ENCODE assay signal across 8 mouse cellular contexts in the genomic region with DNA sequence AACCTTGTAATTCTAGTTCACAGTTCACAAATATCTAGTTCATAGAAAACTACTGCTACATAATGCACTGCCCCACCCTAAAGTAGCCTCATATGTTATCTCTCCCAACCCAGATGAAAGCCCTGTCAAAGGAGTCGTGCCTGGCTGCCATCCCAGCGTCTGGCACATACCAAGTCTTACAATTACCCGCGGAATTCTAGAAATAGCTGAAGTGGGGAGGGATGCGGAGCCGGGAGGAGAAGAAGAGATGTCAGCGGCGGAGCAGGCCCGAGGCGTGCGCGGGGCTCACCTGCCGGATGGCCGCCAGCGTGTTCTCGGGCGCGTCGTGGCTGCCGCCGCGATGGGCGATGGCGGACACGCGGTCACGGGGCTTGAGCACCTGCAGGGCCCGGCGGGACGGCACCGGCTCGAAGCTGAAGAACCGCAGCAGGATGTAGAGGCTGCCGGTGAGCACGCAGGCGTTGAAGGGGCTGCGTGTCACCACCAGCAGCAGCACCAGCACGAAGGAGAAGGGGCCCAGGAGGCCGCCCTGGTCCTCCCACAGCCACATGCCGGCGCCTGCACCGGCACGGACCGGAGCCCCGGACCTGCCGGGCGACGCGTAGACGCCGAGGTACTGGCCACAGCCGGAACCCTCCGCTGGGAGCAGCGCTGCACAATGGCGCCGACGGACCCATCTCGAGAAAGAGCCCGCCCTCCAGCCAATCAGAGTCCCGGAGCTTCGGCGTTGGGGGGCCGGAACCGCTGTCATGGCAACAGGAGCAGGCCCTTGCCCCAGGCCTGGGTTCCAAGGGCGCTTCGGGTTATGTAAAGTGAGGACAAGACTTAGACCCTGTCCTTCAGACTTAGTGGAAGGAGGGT. TPM values are rescaled to one million over a fixed set of nuclear protein-coding genes. Genes with fewer than 3 reads are reported as not detected.
DNase-seq lines count a peak whose midpoint lies in the region; ATAC-seq and TF ChIP-seq lines count a peak whose summit lies in the region.

Gene Gde1 (minus strand): TSS at position 678 of the 861 bp plus-strand sequence.

- TF ChIP-seq CTCF in lung, postnatal 0 days (IDR thresholded peaks at IDR 0.05), result 0 out of 2 replicates have a peak, but pooled peaks have one; percentile 12

- peak within 1 kb of the TSS; percentile 95 for H3K27ac ChIP-seq in hindbrain, embryonic 10.5 days
- peak within 1 kb of the TSS; percentile 93 for H3K27ac ChIP-seq in lung, postnatal 0 days (ENCODE audit: low read length)

- peak within 1 kb of the TSS; percentile 81 for H3K4me2 ChIP-seq in lung, postnatal 0 days (replicated peaks; ENCODE audit: low read depth, low read length)

- H3K36me3 ChIP-seq in hindbrain, embryonic 10.5 days, result peaks cover 25% of the 10 kb centered on the region
- H3K36me3 ChIP-seq in lung, postnatal 0 days (ENCODE audit: insufficient read depth, low read length), result no peaks in the 10 kb centered on the region

- H3K27me3 ChIP-seq in hindbrain, embryonic 10.5 days (ENCODE audit: insufficient read depth, poor library complexity, severe bottlenecking), result peaks cover 5% of the 10 kb centered on the region; the same call in 1 of the 2 replicates
- no peaks in the 10 kb centered on the region for H3K27me3 ChIP-seq in lung, postnatal 0 days (replicated peaks; ENCODE audit: insufficient read depth, low read length)

- peaks cover 35% of the 10 kb centered on the region for H3K4me1 ChIP-seq in hindbrain, embryonic 10.5 days (replicated peaks)
- H3K4me1 ChIP-seq in lung, postnatal 0 days (ENCODE audit: insufficient read depth, low read depth, low read length), result peaks cover 14% of the 10 kb centered on the region; the same call in 1 of the 2 replicates

- ATAC-seq in frontal cortex, adult (ENCODE audit: low TSS enrichment), result peak; percentile 95
- peak; percentile 86 for ATAC-seq in lung, postnatal 0 days

- peak within 1 kb of the TSS; percentile 82 for H3K9ac ChIP-seq in lung, postnatal 0 days (replicated peaks; ENCODE audit: low read depth)

- DNase-seq in MEL-GATA-1-ER (ENCODE audit: extremely low read depth, low read depth), result peak; percentile 62
- DNase-seq in cerebellum, adult 8-10 months, result peak; percentile 92
- peak; percentile 95 for DNase-seq in hindbrain, embryonic 10.5 days (ENCODE audit: low spot score)
- peak; percentile 93 for DNase-seq in layer of hippocampus, adult 9-11 months
- peak; percentile 94 for DNase-seq in lung, postnatal 0 days (ENCODE audit: low spot score)
- peak; percentile 87 for DNase-seq in ovary, postnatal 14 days (ENCODE audit: low spot score)
- DNase-seq in thymus, postnatal 14 days, result peak; percentile 94

- H3K9me3 ChIP-seq in hindbrain, embryonic 10.5 days, result no peaks in the 10 kb centered on the region
- H3K9me3 ChIP-seq in lung, postnatal 0 days (ENCODE audit: low read length), result no peaks in the 10 kb centered on the region

- WGBS in hindbrain, embryonic 10.5 days, result under 1% methylated on average over 66 of the region's 66 CpGs
- WGBS in lung, postnatal 0 days, result under 1% methylated on average over 58 of the region's 66 CpGs

- TF ChIP-seq EP300 in lung, postnatal 0 days (IDR thresholded peaks at IDR 0.05), result 0 out of 2 replicates have a peak, but pooled peaks have one; percentile 14

- H3K4me3 ChIP-seq in hindbrain, embryonic 10.5 days, result peak within 1 kb of the TSS; percentile 90
- peak within 1 kb of the TSS; percentile 87 for H3K4me3 ChIP-seq in lung, postnatal 0 days (ENCODE audit: low read depth, low read length)

RNA-seq across cellular contexts. Expression of gene Gde1, which starts in this region (rescaled TPM):
- 80.9 and 102 TPM in 2 replicates for polyA plus RNA-seq in hindbrain, embryonic 10.5 days (2016; fragmentation: Nextera tagmentation; extraction: Ambion mirVana)
- 382 and 481 TPM in 2 replicates for polyA plus RNA-seq in lung, postnatal 0 days (2015; fragmentation: Nextera tagmentation; extraction: Ambion mirVana)

Comparison
In these comparisons a context has a peak if more than half of its experiments do, and no peak if none do; other contexts are left out.
1. Peak in every context shown above with its lines: DNase-seq, ATAC-seq, H3K4me3 ChIP-seq and H3K27ac ChIP-seq.